Mouse (Mus musculus) v-Abl transformed pro-B cells (cell line): Measurements from ENCODE around the gene Zfp775.

Source experiments
- in situ Hi-C, 2 experiments: fragments of 400-800 bp; cut with MboI; formaldehyde crosslinking; loops; one replicate each; pipeline ENCODE4 v1.15.1; 2025; ENCODE audit not compliant: unreplicated experiment in 2 of 2

The Zfp775 gene

DNA sequence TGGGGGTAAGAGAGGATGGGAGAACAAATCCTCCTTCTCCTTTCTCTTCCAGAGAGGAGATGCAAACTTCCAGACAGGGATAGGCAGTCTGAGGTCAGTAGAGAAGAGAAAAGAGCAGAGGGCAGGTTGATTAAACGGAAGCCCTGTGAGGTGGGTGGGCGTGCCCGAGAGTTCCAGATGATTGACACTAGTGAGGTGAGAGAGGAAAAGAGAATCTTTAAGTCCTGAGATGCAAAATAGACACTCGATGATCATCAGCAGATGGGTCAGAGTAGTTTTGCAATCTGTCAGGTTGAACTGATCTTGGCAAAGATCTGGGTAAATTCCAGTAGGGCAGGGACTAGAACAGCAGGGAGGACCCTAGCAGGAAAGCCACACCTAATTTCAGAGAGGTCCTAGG lies 62.9 kb downstream of the Zfp775 start:
- in situ Hi-C loops, result no loop called here

DNA sequence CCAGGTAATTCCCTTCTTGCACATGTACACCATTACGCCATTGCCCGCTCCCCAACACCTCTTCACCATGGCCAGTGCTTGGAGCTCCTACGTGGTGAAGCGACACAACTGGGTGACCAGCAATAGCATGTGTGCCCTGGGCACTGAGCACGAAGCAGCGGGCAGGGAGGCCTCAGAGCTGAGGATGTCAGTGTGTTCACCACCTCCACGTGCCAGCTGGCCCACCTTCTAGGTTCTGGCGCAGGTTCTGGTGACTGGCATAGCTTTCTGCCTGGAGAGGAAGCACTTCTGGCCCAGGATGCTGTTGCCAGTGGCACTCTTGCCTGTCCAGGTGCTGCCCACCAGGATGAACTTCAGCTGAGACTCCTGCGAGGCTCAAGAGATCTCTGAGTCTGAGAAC lies 63.6 kb downstream of the Zfp775 start:
- in situ Hi-C loops, result no loop called here

GRCm38 (mm10) chr6:48666159-48666586 lies 64.3 kb downstream of the Zfp775 start:
- in situ Hi-C loops, result no loop called here

- in situ Hi-C loops, result no loop called here
Measured at GRCm38 (mm10) chr6:48668022-48668421, 66.2 kb downstream of the Zfp775 start.

- in situ Hi-C loops, result no loop called here
Measured at GRCm38 (mm10) chr6:48669446-48669969, 67.6 kb downstream of the Zfp775 start.
